Comparison of ENCODE assay signal across 24 mouse cellular contexts in the genomic region with DNA sequence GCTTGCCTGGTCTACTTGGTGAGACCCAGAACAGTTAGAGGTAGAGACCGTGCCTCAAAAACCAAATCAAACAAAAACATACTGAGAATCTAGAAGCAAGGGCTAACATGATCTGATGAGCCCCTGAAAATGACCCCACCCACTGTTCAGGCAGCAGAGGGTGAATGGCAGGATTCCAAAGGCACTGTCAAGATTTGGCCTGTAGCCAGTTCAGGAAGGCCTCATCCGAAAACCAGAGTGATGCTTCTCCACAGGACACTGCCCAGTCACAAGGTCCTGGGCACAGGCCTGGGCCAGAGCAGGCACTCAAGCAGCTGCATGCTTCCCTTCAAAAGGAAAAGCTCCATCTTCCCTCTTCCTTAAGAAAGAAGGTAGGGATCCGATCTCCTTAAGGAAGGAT. TPM values are rescaled to one million over a fixed set of nuclear protein-coding genes. Genes with fewer than 3 reads are reported as not detected.
DNase-seq lines count a peak whose midpoint lies in the region; ATAC-seq and TF ChIP-seq lines count a peak whose summit lies in the region.
"Had no signal": no experiment of that assay in that cellular context is flagged by ENCODE, and none has a peak within 500 bp of the region (broad histone marks: within the 10 kb centered on the region; RNA-seq: fewer than 3 reads in every experiment).

No protein-coding gene starts in this region.

- no peak overlapping the region for H3K4me2 ChIP-seq in hindbrain, postnatal 0 days (ENCODE audit: low read depth, low read length)
- H3K4me2 ChIP-seq in hindbrain, embryonic 11.5 days (replicated peaks; ENCODE audit: low read depth, low read length) = no peak overlapping the region
- no peak overlapping the region for H3K4me2 ChIP-seq in liver, embryonic 13.5 days
- no peak overlapping the region for H3K4me2 ChIP-seq in liver, embryonic 12.5 days
- no peak overlapping the region for H3K4me2 ChIP-seq in forebrain, embryonic 16.5 days (ENCODE audit: low read length)
- H3K4me2 ChIP-seq: forebrain, embryonic 15.5 days; heart, embryonic 11.5 days; hindbrain, embryonic 12.5 days; limb, embryonic 13.5 days; neural tube, embryonic 12.5 days had no signal

- H3K9ac ChIP-seq in hindbrain, postnatal 0 days (replicated peaks; ENCODE audit: low read length) = no peak overlapping the region
- H3K9ac ChIP-seq in hindbrain, embryonic 11.5 days (ENCODE audit: low read depth, low read length) = no peak overlapping the region
- H3K9ac ChIP-seq in liver, embryonic 13.5 days = no peak overlapping the region
- no peak overlapping the region for H3K9ac ChIP-seq in liver, embryonic 12.5 days
- H3K9ac ChIP-seq in ES-E14 (ENCODE audit: insufficient read depth, low read depth, low read length, poor library complexity, severe bottlenecking) = 0 out of 2 replicates have a peak overlapping the region, but pooled peaks have one; percentile 16
- H3K9ac ChIP-seq in forebrain, embryonic 16.5 days (replicated peaks; ENCODE audit: low read depth, low read length) = no peak overlapping the region
- H3K9ac ChIP-seq: forebrain, embryonic 15.5 days; hindbrain, embryonic 12.5 days; limb, embryonic 13.5 days; neural tube, embryonic 12.5 days had no signal

- no peak for ATAC-seq in hindbrain, postnatal 0 days
- no peak for ATAC-seq in hindbrain, embryonic 11.5 days (ENCODE audit: low FRiP score)
- no peak for ATAC-seq in liver, embryonic 13.5 days (ENCODE audit: low read depth)
- ATAC-seq in liver, embryonic 12.5 days = no peak
- ATAC-seq in megakaryocyte progenitor cell, adult 5-6 weeks (replicated peaks; ENCODE audit: poor library complexity) = peak; percentile 17
- ATAC-seq in forebrain, embryonic 16.5 days = no peak
- ATAC-seq: activated CD4-positive, CD25-positive, alpha-beta regulatory T cell, adult 4 months; forebrain, embryonic 15.5 days had no signal

- 0 out of 2 replicates have a peak, but pooled peaks cover 4% of the 10 kb centered on the region for H3K4me1 ChIP-seq in hindbrain, postnatal 0 days (ENCODE audit: insufficient read depth, low read length)
- no peaks in the 10 kb centered on the region for H3K4me1 ChIP-seq in hindbrain, embryonic 11.5 days (replicated peaks; ENCODE audit: control insufficient read depth, insufficient read depth, low read length)
- H3K4me1 ChIP-seq in liver, embryonic 13.5 days (replicated peaks) = peaks cover 38% of the 10 kb centered on the region
- H3K4me1 ChIP-seq in liver, embryonic 12.5 days = peaks cover 40% of the 10 kb centered on the region
- peaks cover 6 to 10% of the 10 kb centered on the region in 2 experiments for H3K4me1 ChIP-seq in ES-E14 (ENCODE audit: control insufficient read depth in 2 of 2, insufficient read depth in 2 of 2, low read length in 2 of 2, poor library complexity in 1 of 2)
- H3K4me1 ChIP-seq in forebrain, embryonic 16.5 days (replicated peaks; ENCODE audit: control insufficient read depth, insufficient read depth, low read length) = peaks cover 11% of the 10 kb centered on the region

- 58% methylated on average over 3 of the region's 3 CpGs for WGBS in hindbrain, postnatal 0 days
- 85% methylated on average over 3 of the region's 3 CpGs for WGBS in hindbrain, embryonic 11.5 days
- 73% methylated on average over 3 of the region's 3 CpGs for WGBS in liver, embryonic 13.5 days (ENCODE audit: insufficient replicate concordance)
- 80% methylated on average over 3 of the region's 3 CpGs for WGBS in liver, embryonic 12.5 days (ENCODE audit: insufficient replicate concordance)
- 67% methylated on average over 3 of the region's 3 CpGs for WGBS in forebrain, embryonic 16.5 days

- H3K4me3 ChIP-seq in hindbrain, postnatal 0 days (ENCODE audit: low read length) = no peak overlapping the region
- H3K4me3 ChIP-seq in hindbrain, embryonic 11.5 days (ENCODE audit: low read depth, low read length) = no peak overlapping the region
- no peak overlapping the region for H3K4me3 ChIP-seq in liver, embryonic 13.5 days (replicated peaks)
- no peak overlapping the region for H3K4me3 ChIP-seq in liver, embryonic 12.5 days
- H3K4me3 ChIP-seq in ES-E14 (ENCODE audit: insufficient read depth in 1 of 2, low read depth in 1 of 2, low read length in 2 of 2, poor library complexity in 1 of 2, severe bottlenecking in 1 of 2) = no peak overlapping the region
- no peak overlapping the region for H3K4me3 ChIP-seq in forebrain, embryonic 16.5 days (replicated peaks; ENCODE audit: low read length)
- H3K4me3 ChIP-seq: forebrain, embryonic 15.5 days; hindbrain, embryonic 12.5 days; limb, embryonic 13.5 days; megakaryocyte, embryonic 14.5 days; neural tube, embryonic 12.5 days had no signal

- no peak for TF ChIP-seq CTCF in hindbrain, postnatal 0 days (IDR thresholded peaks at IDR 0.05; ENCODE audit: low read depth)

- no peaks in the 10 kb centered on the region for H3K27me3 ChIP-seq in hindbrain, postnatal 0 days (ENCODE audit: insufficient read depth, low read length)
- H3K27me3 ChIP-seq in hindbrain, embryonic 11.5 days (ENCODE audit: control insufficient read depth, insufficient read depth, low read length) = no peaks in the 10 kb centered on the region
- H3K27me3 ChIP-seq in liver, embryonic 13.5 days = no peaks in the 10 kb centered on the region
- no peaks in the 10 kb centered on the region for H3K27me3 ChIP-seq in liver, embryonic 12.5 days (replicated peaks)
- peaks cover 2% of the 10 kb centered on the region; the same call in 1 of the 2 replicates for H3K27me3 ChIP-seq in forebrain, embryonic 16.5 days (replicated peaks; ENCODE audit: control insufficient read depth, insufficient read depth, low read length)
- H3K27me3 ChIP-seq: forebrain, embryonic 15.5 days; hindbrain, embryonic 12.5 days; limb, embryonic 13.5 days; neural tube, embryonic 12.5 days had no signal

- in situ Hi-C loops in ES-E14 (cut with MboI; ENCODE audit: low sequenced_read_pairs in 2 of 2, unreplicated experiment in 2 of 2) = no loop called here

- DNase-seq in hindbrain, postnatal 0 days (ENCODE audit: low spot score) = peak; percentile 29
- no peak for DNase-seq in hindbrain, embryonic 11.5 days (ENCODE audit: low spot score)
- DNase-seq in liver, embryonic 13.5 days = no peak
- DNase-seq in ES-E14 (ENCODE audit: low read depth, low spot score) = no peak
- DNase-seq: adrenal gland, adult 8-10 months; cerebellum, adult 18-20 months; gastrocnemius, postnatal 14 days; heart, adult 11 months; heart, postnatal 10 days; layer of hippocampus, postnatal 36 days; lung, adult 2 months; midbrain, embryonic 14.5 days; thymus, adult 18-20 months had no signal

- no peak overlapping the region for H3K27ac ChIP-seq in hindbrain, postnatal 0 days
- H3K27ac ChIP-seq in hindbrain, embryonic 11.5 days (ENCODE audit: low read depth, low read length) = no peak overlapping the region
- peak overlapping the region; percentile 3; the same call in 1 of the 2 replicates for H3K27ac ChIP-seq in liver, embryonic 13.5 days
- H3K27ac ChIP-seq in liver, embryonic 12.5 days = no peak overlapping the region
- H3K27ac ChIP-seq in ES-E14 (ENCODE audit: insufficient read depth, low read depth, low read length, poor library complexity, severe bottlenecking) = no peak overlapping the region
- H3K27ac ChIP-seq in forebrain, embryonic 16.5 days (ENCODE audit: low read length) = no peak overlapping the region
- H3K27ac ChIP-seq: forebrain, embryonic 15.5 days; hindbrain, embryonic 12.5 days; limb, embryonic 13.5 days; neural tube, embryonic 12.5 days had no signal

- H3K9me3 ChIP-seq in hindbrain, postnatal 0 days (ENCODE audit: low read length) = no peaks in the 10 kb centered on the region
- H3K9me3 ChIP-seq in hindbrain, embryonic 11.5 days (ENCODE audit: control insufficient read depth, low read length) = no peaks in the 10 kb centered on the region
- no peaks in the 10 kb centered on the region for H3K9me3 ChIP-seq in liver, embryonic 13.5 days (replicated peaks)
- H3K9me3 ChIP-seq in liver, embryonic 12.5 days (replicated peaks) = no peaks in the 10 kb centered on the region
- no peaks in the 10 kb centered on the region for H3K9me3 ChIP-seq in ES-E14 (ENCODE audit: control insufficient read depth, insufficient read depth, low read depth, low read length)
- H3K9me3 ChIP-seq in forebrain, embryonic 16.5 days (ENCODE audit: control insufficient read depth, low read length) = no peaks in the 10 kb centered on the region
- H3K9me3 ChIP-seq: forebrain, embryonic 15.5 days; G1E; hindbrain, embryonic 12.5 days; limb, embryonic 13.5 days; megakaryocyte, embryonic 14.5 days; neural tube, embryonic 12.5 days had no signal

- no peaks in the 10 kb centered on the region for H3K36me3 ChIP-seq in hindbrain, postnatal 0 days (ENCODE audit: insufficient read depth, low read length)
- no peaks in the 10 kb centered on the region for H3K36me3 ChIP-seq in hindbrain, embryonic 11.5 days (ENCODE audit: control insufficient read depth, insufficient read depth, low read length)
- no peaks in the 10 kb centered on the region for H3K36me3 ChIP-seq in liver, embryonic 13.5 days
- no peaks in the 10 kb centered on the region for H3K36me3 ChIP-seq in liver, embryonic 12.5 days
- H3K36me3 ChIP-seq in ES-E14 (ENCODE audit: control insufficient read depth, insufficient read depth, low read length, poor library complexity, severe bottlenecking) = no peaks in the 10 kb centered on the region; the same call in 1 of the 2 replicates
- no peaks in the 10 kb centered on the region for H3K36me3 ChIP-seq in forebrain, embryonic 16.5 days (ENCODE audit: control insufficient read depth, insufficient read depth)
- H3K36me3 ChIP-seq: forebrain, embryonic 15.5 days; hindbrain, embryonic 12.5 days; limb, embryonic 13.5 days; neural tube, embryonic 12.5 days had no signal

RNA-seq across cellular contexts. Expression of a gene that starts 2.9 kb away (rescaled TPM):
- 20.6 and 28.6 TPM in 2 replicates for total RNA-seq in hindbrain, postnatal 0 days (2014; rRNA removed)
- 25.6 and 27.9 TPM in 2 replicates for polyA plus RNA-seq in hindbrain, postnatal 0 days (2015; fragmentation: Nextera tagmentation; extraction: Ambion mirVana)
- 34.9 and 41.9 TPM in 2 replicates for polyA plus RNA-seq in hindbrain, embryonic 11.5 days (2014; fragmentation: Nextera tagmentation; extraction: Ambion mirVana)
- polyA plus RNA-seq in liver, embryonic 13.5 days (2015; fragmentation: Nextera tagmentation; extraction: Ambion mirVana) = 22.8 and 23.1 TPM in 2 replicates
- 25.2 and 26.1 TPM in 2 replicates for polyA plus RNA-seq in liver, embryonic 12.5 days (2016; fragmentation: Nextera tagmentation; extraction: Ambion mirVana)
- 26.2 and 27.9 TPM in 2 replicates for total RNA-seq in ES-E14 (2012; rRNA removed)
- 16.5 and 17.0 TPM in 2 replicates for total RNA-seq in megakaryocyte progenitor cell, adult 5-6 weeks (2015)
- 10.5 and 12.6 TPM in 2 replicates for total RNA-seq in megakaryocyte progenitor cell, adult 5-6 weeks (2017)
- 29.4 and 30.8 TPM in 2 replicates for polyA plus RNA-seq in forebrain, embryonic 16.5 days (2015; fragmentation: Nextera tagmentation; extraction: Ambion mirVana)

RNA-seq across cellular contexts. Expression of a gene that starts 21.8 kb away (rescaled TPM):
- total RNA-seq in hindbrain, postnatal 0 days (2014; rRNA removed) = 31.2 and 42.5 TPM in 2 replicates
- 74.0 and 74.6 TPM in 2 replicates for polyA plus RNA-seq in hindbrain, postnatal 0 days (2015; fragmentation: Nextera tagmentation; extraction: Ambion mirVana)
- polyA plus RNA-seq in hindbrain, embryonic 11.5 days (2014; fragmentation: Nextera tagmentation; extraction: Ambion mirVana) = 149 and 163 TPM in 2 replicates
- polyA plus RNA-seq in liver, embryonic 13.5 days (2015; fragmentation: Nextera tagmentation; extraction: Ambion mirVana) = 113 and 122 TPM in 2 replicates
- 136 and 138 TPM in 2 replicates for polyA plus RNA-seq in liver, embryonic 12.5 days (2016; fragmentation: Nextera tagmentation; extraction: Ambion mirVana)
- total RNA-seq in ES-E14 (2012; rRNA removed) = 117 and 149 TPM in 2 replicates
- total RNA-seq in megakaryocyte progenitor cell, adult 5-6 weeks (2015) = 87.3 and 97.4 TPM in 2 replicates
- 195 and 222 TPM in 2 replicates for total RNA-seq in megakaryocyte progenitor cell, adult 5-6 weeks (2017)
- polyA plus RNA-seq in forebrain, embryonic 16.5 days (2015; fragmentation: Nextera tagmentation; extraction: Ambion mirVana) = 133 and 146 TPM in 2 replicates
